Mouse (Mus musculus): ENCODE data around the gene Tlcd2.

DNA sequence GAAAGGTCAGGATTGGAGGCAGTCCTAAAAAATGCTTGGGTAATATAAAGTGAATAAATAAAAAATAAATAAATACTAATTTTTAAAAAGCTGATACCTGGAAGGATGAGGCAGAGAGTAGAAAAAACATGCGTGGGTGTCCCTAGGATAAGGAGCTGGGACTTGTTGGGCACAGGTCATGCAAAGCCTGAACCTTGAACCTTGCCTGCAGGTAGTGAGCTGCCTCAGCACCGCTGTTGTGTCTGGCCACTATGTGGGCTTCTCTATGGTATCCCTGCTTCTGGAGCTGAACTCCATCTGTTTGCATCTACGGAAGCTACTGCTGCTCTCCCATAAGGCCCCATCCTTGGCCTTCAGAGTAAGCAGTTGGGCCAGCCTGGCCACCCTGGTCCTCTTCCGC lies 7.7 kb downstream of the Tlcd2 start:
- TF ChIP-seq CTCF (IDR thresholded peaks at IDR 0.05; ENCODE audit: borderline replicate concordance, control insufficient read depth, extremely low read depth, insufficient read depth, low read length, poor library complexity) (no peak), POLR2A (IDR thresholded peaks at IDR 0.05; ENCODE audit: control insufficient read depth, extremely low read depth, insufficient read depth, low read length, poor library complexity) (no peak)
